Mouse (Mus musculus): ENCODE data around the gene Gltp.

Gene Gltp

GRCm38 (mm10) chr5:114658255-114658654 lies 32.5 kb downstream of the Gltp start, which contains the start of gene Trpv4:
TSS of gene Trpv4 (minus strand) at chr5:114658421.
- no peak for DNase-seq (ENCODE audit: low spot score in 2 of 2)

GRCm38 (mm10) chr5:114657426-114657825 lies 33.4 kb downstream of the Gltp start:
- no peak for DNase-seq (ENCODE audit: low spot score in 2 of 2)

GRCm38 (mm10) chr5:114656305-114656704 lies 34.5 kb downstream of the Gltp start:
- no peak for DNase-seq (ENCODE audit: low spot score in 2 of 2)

- DNase-seq (ENCODE audit: low spot score in 2 of 2), result no peak
These were observed 35.1 kb downstream of the Gltp start for GRCm38 (mm10) chr5:114655721-114656120.

- no peak for DNase-seq (ENCODE audit: low spot score in 2 of 2)
These were observed 36.9 kb downstream of the Gltp start for GRCm38 (mm10) chr5:114653656-114654437.

GRCm38 (mm10) chr5:114651449-114651848 lies 39.3 kb downstream of the Gltp start:
- DNase-seq (ENCODE audit: low spot score in 2 of 2), result no peak

GRCm38 (mm10) chr5:114651002-114651401 lies 39.8 kb downstream of the Gltp start:
- no peak for DNase-seq (ENCODE audit: low spot score in 2 of 2)

GRCm38 (mm10) chr5:114648728-114649311 lies 42.0 kb downstream of the Gltp start:
- DNase-seq (ENCODE audit: low spot score in 2 of 2), result no peak

- peak in 1 of 2 experiments; percentile 38 for DNase-seq (ENCODE audit: low spot score in 2 of 2)
These were observed 43.4 kb downstream of the Gltp start for GRCm38 (mm10) chr5:114647211-114647974.

GRCm38 (mm10) chr5:114645916-114646315 lies 44.9 kb downstream of the Gltp start:
- no peak for DNase-seq (ENCODE audit: low spot score in 2 of 2)

- DNase-seq (ENCODE audit: low spot score in 2 of 2), result no peak
These were observed 45.9 kb downstream of the Gltp start for GRCm38 (mm10) chr5:114644918-114645317.

GRCm38 (mm10) chr5:114640809-114641208 lies 50.0 kb downstream of the Gltp start:
- no peak for DNase-seq (ENCODE audit: low spot score in 2 of 2)

- DNase-seq (ENCODE audit: low spot score in 2 of 2), result no peak
These were observed 51.2 kb downstream of the Gltp start for GRCm38 (mm10) chr5:114639645-114639957.

GRCm38 (mm10) chr5:114638769-114639644 lies 51.8 kb downstream of the Gltp start:
- DNase-seq (ENCODE audit: low spot score in 2 of 2), result peak; percentile 85 to 89

GRCm38 (mm10) chr5:114636091-114636490 lies 54.7 kb downstream of the Gltp start:
- DNase-seq (ENCODE audit: low spot score in 2 of 2), result no peak

GRCm38 (mm10) chr5:114631336-114631735 lies 59.4 kb downstream of the Gltp start:
- DNase-seq (ENCODE audit: low spot score in 2 of 2), result no peak

- DNase-seq (ENCODE audit: low spot score in 2 of 2), result peak in 1 of 2 experiments; percentile 74
These were observed 65.2 kb downstream of the Gltp start for GRCm38 (mm10) chr5:114625590-114625989.

- no peak for DNase-seq (ENCODE audit: low spot score in 2 of 2)
These were observed 70.5 kb downstream of the Gltp start for GRCm38 (mm10) chr5:114620305-114620704.

All from right cerebral cortex, postnatal 10 days (tissue).